Comparison of ENCODE assay signal across 10 mouse cellular contexts in genomic region chr6:35326111-35326515, GRCm38 (mm10). TPM values are rescaled to one million over a fixed set of nuclear protein-coding genes. Genes with fewer than 3 reads are reported as not detected.
A peak's percentile ranks its signal among the peaks of the same experiment; 100 is the strongest.
DNase-seq lines count a peak whose midpoint lies in the region; ATAC-seq and TF ChIP-seq lines count a peak whose summit lies in the region.
"Had no signal": no experiment of that assay in that cellular context is flagged by ENCODE, and none has a peak within 500 bp of the region (broad histone marks: within the 10 kb centered on the region; RNA-seq: fewer than 3 reads in every experiment).

Gene Fam180a, minus strand, starts transcription at chr6:35326141.

- H3K27me3 ChIP-seq in neural tube, embryonic 15.5 days (replicated peaks) = no peaks in the 10 kb centered on the region
- no peaks in the 10 kb centered on the region for H3K27me3 ChIP-seq in forebrain, embryonic 10.5 days (ENCODE audit: poor library complexity, severe bottlenecking)

- TF ChIP-seq CTCF in layer of hippocampus, adult 2 months (conservative IDR thresholded peaks at IDR 0.05) = no peak

- no peaks in the 10 kb centered on the region for H3K36me3 ChIP-seq in neural tube, embryonic 15.5 days
- no peaks in the 10 kb centered on the region for H3K36me3 ChIP-seq in forebrain, embryonic 10.5 days (replicated peaks)

- H3K4me2 ChIP-seq in neural tube, embryonic 15.5 days = no peak within 1 kb of the TSS

- no peak within 1 kb of the TSS for H3K27ac ChIP-seq in layer of hippocampus, adult 2 months
- H3K27ac ChIP-seq in neural tube, embryonic 15.5 days (replicated peaks) = no peak within 1 kb of the TSS
- H3K27ac ChIP-seq in forebrain, embryonic 10.5 days = no peak within 1 kb of the TSS

- H3K4me3 ChIP-seq in layer of hippocampus, adult 2 months = no peak within 1 kb of the TSS; the same call in 1 of the 2 replicates
- H3K4me3 ChIP-seq in neural tube, embryonic 15.5 days (replicated peaks) = no peak within 1 kb of the TSS
- H3K4me3 ChIP-seq in forebrain, embryonic 10.5 days = no peak within 1 kb of the TSS
- H3K4me3 ChIP-seq: erythroblast, embryonic 14.5 days had no signal

- H3K9ac ChIP-seq in neural tube, embryonic 15.5 days (replicated peaks) = no peak within 1 kb of the TSS

- H3K9me3 ChIP-seq in neural tube, embryonic 15.5 days (replicated peaks) = no peaks in the 10 kb centered on the region
- no peaks in the 10 kb centered on the region for H3K9me3 ChIP-seq in forebrain, embryonic 10.5 days

- intact Hi-C loops in gastrocnemius, postnatal 14 days (cut with DNase I; ENCODE audit: low total_unique reads) = no loop called here

- WGBS in neural tube, embryonic 15.5 days = 84% methylated on average over 9 of the region's 9 CpGs
- WGBS in forebrain, embryonic 10.5 days = 90% methylated on average over 9 of the region's 9 CpGs

- ATAC-seq in megakaryocyte progenitor cell, adult 5-6 weeks (replicated peaks; ENCODE audit: poor library complexity) = peak; percentile 81
- ATAC-seq in neural tube, embryonic 15.5 days (ENCODE audit: low FRiP score) = no peak

- peaks cover 8% of the 10 kb centered on the region; the same call in 1 of the 2 replicates for H3K4me1 ChIP-seq in neural tube, embryonic 15.5 days
- H3K4me1 ChIP-seq in forebrain, embryonic 10.5 days = peaks cover 5% of the 10 kb centered on the region; the same call in 1 of the 2 replicates

- DNase-seq in layer of hippocampus, adult 11-12 months (ENCODE audit: low spot score) = peak; percentile 30
- DNase-seq in layer of hippocampus, adult 2 months (ENCODE audit: low spot score in 2 of 2) = no peak
- DNase-seq in gastrocnemius, postnatal 14 days = peak; percentile 72
- DNase-seq in kidney, postnatal 36 days = peak; percentile 24 to 33
- DNase-seq in yolk sac, embryonic 10.5 days (ENCODE audit: low spot score) = no peak
- DNase-seq in forebrain, embryonic 10.5 days (ENCODE audit: extremely low spot score, low spot score) = no peak

RNA-seq across cellular contexts. Expression of gene Fam180a, which starts in this region (rescaled TPM):
- under 1 TPM; 0.38 to 0.44 TPM for total RNA-seq in layer of hippocampus, adult 2 months (2021)
- 1 to 10 TPM; 1.0 to 2.1 TPM for total RNA-seq in gastrocnemius, postnatal 14 days (2021)
- total RNA-seq in megakaryocyte progenitor cell, adult 5-6 weeks (2015) = not detected in 2 replicates
- total RNA-seq in megakaryocyte progenitor cell, adult 5-6 weeks (2017) = not detected in 2 replicates
- polyA plus RNA-seq in neural tube, embryonic 15.5 days (2015; fragmentation: Nextera tagmentation; extraction: Ambion mirVana) = 0.59 and 1.6 TPM in 2 replicates
- polyA plus RNA-seq in forebrain, embryonic 10.5 days (2016; fragmentation: Nextera tagmentation; extraction: Ambion mirVana) = not detected in 2 replicates
- total RNA-seq: MEL had no signal
- polyA plus RNA-seq: erythroblast, embryonic 14.5 days had no signal

Comparison
In these comparisons a context has a peak if more than half of its experiments do, and no peak if none do; other contexts are left out.
1. DNase-seq: peak in layer of hippocampus, adult 11-12 months (single experiment), gastrocnemius, postnatal 14 days (single experiment) and kidney, postnatal 36 days (2 of 2); none in layer of hippocampus, adult 2 months (0 of 2), yolk sac, embryonic 10.5 days (single experiment) and forebrain, embryonic 10.5 days (single experiment).
2. Peak in ATAC-seq in megakaryocyte progenitor cell, adult 5-6 weeks; RNA of the gene not detected or under 1 TPM.